Comparison of ENCODE assay signal across 10 mouse cellular contexts in the genomic region with DNA sequence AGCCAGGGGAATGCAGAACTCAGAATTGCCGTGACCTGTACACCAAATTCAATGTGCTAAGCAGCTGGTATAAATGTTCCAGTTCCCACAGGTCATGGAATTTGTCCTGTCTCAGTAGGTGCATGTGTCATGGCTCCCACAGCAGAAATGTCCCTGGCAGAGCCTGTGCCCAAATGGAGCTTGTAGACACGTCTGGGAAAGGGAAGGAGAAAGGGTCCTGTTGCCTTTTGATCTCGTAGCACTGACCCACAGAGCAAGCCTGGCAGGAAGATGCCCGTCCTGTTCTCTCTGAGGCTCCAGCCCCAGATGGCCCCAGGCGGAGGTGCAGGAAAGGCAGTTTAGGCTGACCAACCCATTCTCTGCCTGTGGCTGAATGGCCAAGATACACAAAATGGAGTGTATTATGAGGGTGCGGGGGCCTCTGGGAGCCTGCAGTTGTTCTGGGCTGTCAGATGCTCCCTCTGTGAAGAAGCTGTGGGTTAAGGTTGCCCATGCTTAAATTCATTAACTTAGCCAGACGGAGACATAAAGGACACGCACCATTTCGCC.
A peak's percentile ranks its signal among the peaks of the same experiment; 100 is the strongest.
DNase-seq lines count a peak whose midpoint lies in the region; ATAC-seq and TF ChIP-seq lines count a peak whose summit lies in the region.
"Had no signal": no experiment of that assay in that cellular context is flagged by ENCODE, and none has a peak within 500 bp of the region (broad histone marks: within the 10 kb centered on the region; RNA-seq: fewer than 3 reads in every experiment).

No protein-coding gene starts in this region.

- ATAC-seq in kidney, embryonic 15.5 days (replicated peaks; ENCODE audit: low FRiP score) = no peak
- no peak for ATAC-seq in embryonic facial prominence, embryonic 12.5 days (ENCODE audit: insufficient number of reproducible peaks, insufficient read depth, low FRiP score, low TSS enrichment)
- ATAC-seq in hindbrain, embryonic 13.5 days (ENCODE audit: low FRiP score) = peak; percentile 14; the same call in 1 of the 2 replicates
- no peak for ATAC-seq in midbrain, postnatal 0 days (ENCODE audit: low FRiP score)

- H3K4me2 ChIP-seq in kidney, embryonic 15.5 days = no peak overlapping the region
- H3K4me2 ChIP-seq in embryonic facial prominence, embryonic 12.5 days (replicated peaks) = no peak overlapping the region
- no peak overlapping the region for H3K4me2 ChIP-seq in hindbrain, embryonic 13.5 days
- no peak overlapping the region for H3K4me2 ChIP-seq in midbrain, postnatal 0 days (ENCODE audit: low read depth, low read length, poor library complexity, severe bottlenecking)

- WGBS in kidney, embryonic 15.5 days = 48% methylated on average over 9 of the region's 9 CpGs
- WGBS in embryonic facial prominence, embryonic 12.5 days = 49% methylated on average over 9 of the region's 9 CpGs
- WGBS in hindbrain, embryonic 13.5 days = 30% methylated on average over 9 of the region's 9 CpGs
- 30% methylated on average over 9 of the region's 9 CpGs for WGBS in midbrain, postnatal 0 days

- no peak for DNase-seq in kidney, adult 18-20 months
- DNase-seq in midbrain, postnatal 0 days (ENCODE audit: low spot score) = no peak
- DNase-seq in T-cell, adult 2 months (ENCODE audit: low spot score) = no peak
- no peak for DNase-seq in left cerebral cortex, postnatal 14 days (ENCODE audit: low spot score in 2 of 2)
- no peak for DNase-seq in gastrocnemius, adult 8-10 months (ENCODE audit: low spot score in 2 of 2)
- DNase-seq: adrenal gland, postnatal 36 days had no signal

- no peak for TF ChIP-seq CTCF in midbrain, postnatal 0 days (IDR thresholded peaks at IDR 0.05)

- intact Hi-C loops in left cerebral cortex, postnatal 14 days (cut with DNase I) = no loop called here

- H3K27ac ChIP-seq in kidney, embryonic 15.5 days = peak overlapping the region; percentile 92
- peak overlapping the region; percentile 72 for H3K27ac ChIP-seq in embryonic facial prominence, embryonic 12.5 days
- H3K27ac ChIP-seq in hindbrain, embryonic 13.5 days = peak overlapping the region; percentile 98
- peak overlapping the region; percentile 78 for H3K27ac ChIP-seq in midbrain, postnatal 0 days (ENCODE audit: low read depth, low read length)

- no peaks in the 10 kb centered on the region for H3K27me3 ChIP-seq in kidney, embryonic 15.5 days
- no peaks in the 10 kb centered on the region for H3K27me3 ChIP-seq in embryonic facial prominence, embryonic 12.5 days
- H3K27me3 ChIP-seq in hindbrain, embryonic 13.5 days = no peaks in the 10 kb centered on the region
- no peaks in the 10 kb centered on the region for H3K27me3 ChIP-seq in midbrain, postnatal 0 days (ENCODE audit: insufficient read depth, low read length)
- H3K27me3 ChIP-seq: megakaryocyte, embryonic 14.5 days had no signal

- H3K36me3 ChIP-seq in kidney, embryonic 15.5 days = no peaks in the 10 kb centered on the region; the same call in 1 of the 2 replicates
- H3K36me3 ChIP-seq in embryonic facial prominence, embryonic 12.5 days = peaks cover 4% of the 10 kb centered on the region; the same call in 1 of the 2 replicates
- H3K36me3 ChIP-seq in hindbrain, embryonic 13.5 days = peaks cover 3% of the 10 kb centered on the region; the same call in 1 of the 2 replicates
- peaks cover 4% of the 10 kb centered on the region; the same call in 1 of the 2 replicates for H3K36me3 ChIP-seq in midbrain, postnatal 0 days (ENCODE audit: insufficient read depth, low read length)

- H3K4me3 ChIP-seq in kidney, embryonic 15.5 days (replicated peaks) = no peak overlapping the region
- no peak overlapping the region for H3K4me3 ChIP-seq in embryonic facial prominence, embryonic 12.5 days
- H3K4me3 ChIP-seq in hindbrain, embryonic 13.5 days = no peak overlapping the region
- no peak overlapping the region for H3K4me3 ChIP-seq in midbrain, postnatal 0 days (ENCODE audit: low read depth, low read length)
- H3K4me3 ChIP-seq: megakaryocyte, embryonic 14.5 days had no signal

- H3K9ac ChIP-seq in kidney, embryonic 15.5 days = no peak overlapping the region
- peak overlapping the region; percentile 4; the same call in 1 of the 2 replicates for H3K9ac ChIP-seq in embryonic facial prominence, embryonic 12.5 days
- H3K9ac ChIP-seq in hindbrain, embryonic 13.5 days = peak overlapping the region; percentile 62
- peak overlapping the region; percentile 14; the same call in 1 of the 2 replicates for H3K9ac ChIP-seq in midbrain, postnatal 0 days (replicated peaks; ENCODE audit: low read length, poor library complexity, severe bottlenecking)

- H3K9me3 ChIP-seq in kidney, embryonic 15.5 days (replicated peaks) = no peaks in the 10 kb centered on the region
- H3K9me3 ChIP-seq in embryonic facial prominence, embryonic 12.5 days = no peaks in the 10 kb centered on the region
- no peaks in the 10 kb centered on the region for H3K9me3 ChIP-seq in hindbrain, embryonic 13.5 days
- no peaks in the 10 kb centered on the region for H3K9me3 ChIP-seq in midbrain, postnatal 0 days (ENCODE audit: low read length)
- H3K9me3 ChIP-seq: megakaryocyte, embryonic 14.5 days had no signal

- peaks cover 57% of the 10 kb centered on the region for H3K4me1 ChIP-seq in kidney, embryonic 15.5 days
- peaks cover 53% of the 10 kb centered on the region for H3K4me1 ChIP-seq in embryonic facial prominence, embryonic 12.5 days
- H3K4me1 ChIP-seq in hindbrain, embryonic 13.5 days (replicated peaks) = peaks cover 86% of the 10 kb centered on the region
- H3K4me1 ChIP-seq in midbrain, postnatal 0 days (ENCODE audit: insufficient read depth, low read length) = peaks cover 12% of the 10 kb centered on the region
